Mouse (Mus musculus) megakaryocyte, adult 5-6 weeks (primary cell): Measurements from ENCODE around the gene Gm9857. TPM values are rescaled to one million over a fixed set of nuclear protein-coding genes. Genes with fewer than 3 reads are reported as not detected.

ENCODE experiments used
- total RNA-seq, 2 experiments: library from RNA; stranded (forward) in 1 of 2; stranded (reverse) in 1 of 2; fragments of 153-499, 151-499 nt in 1 of 2; fragments of 221-1000, 200-1000 nt in 1 of 2; gene quantifications; 2 replicates each; pipeline versions ENCODE4 v1.2.3 to v1.2.4; 2015 to 2017

Gm9857 gene
- total RNA-seq, 2 experiments from 2014 or later, result not detected

Other genes with a start within 250 kb of the Gm9857 start
- 32.1 and 37.2 TPM in 2 replicates for gene Gpsm2, start 218.1 kb downstream of the Gm9857 start, total RNA-seq (2015)
- gene Gpsm2, start 218.1 kb downstream of the Gm9857 start, total RNA-seq (2017), result 49.9 and 50.4 TPM in 2 replicates
- 0.07 TPM in 1 of 2 replicates, not detected in the other for gene Aknad1, start 200.8 kb downstream of the Gm9857 start, total RNA-seq (2015)
- 0.26 TPM in 1 of 2 replicates, not detected in the other for gene Aknad1, start 200.8 kb downstream of the Gm9857 start, total RNA-seq (2017)
- gene Stxbp3, start 99.9 kb downstream of the Gm9857 start, total RNA-seq (2015), result 58.2 and 59.6 TPM in 2 replicates
- 50.4 and 51.9 TPM in 2 replicates for gene Stxbp3, start 99.9 kb downstream of the Gm9857 start, total RNA-seq (2017)
- 0.07 TPM in 1 of 2 replicates, not detected in the other for gene Fndc7, start 50.4 kb downstream of the Gm9857 start, total RNA-seq (2015)
- 0.12 and 0.44 TPM in 2 replicates for gene Fndc7, start 50.4 kb downstream of the Gm9857 start, total RNA-seq (2017)
- 108 and 110 TPM in 2 replicates for gene Prpf38b, start 28.7 kb downstream of the Gm9857 start, total RNA-seq (2015)
- gene Prpf38b, start 28.7 kb downstream of the Gm9857 start, total RNA-seq (2017), result 197 and 206 TPM in 2 replicates
- 0.11 TPM in 1 of 2 replicates, not detected in the other for gene Henmt1, start 572 bp downstream of the Gm9857 start, total RNA-seq (2015)
- 0.45 TPM in 1 of 2 replicates, not detected in the other for gene Henmt1, start 572 bp downstream of the Gm9857 start, total RNA-seq (2017)
- gene Fam102b, start 87.2 kb upstream of the Gm9857 start, total RNA-seq (2015), result 30.7 and 33.5 TPM in 2 replicates
- gene Fam102b, start 87.2 kb upstream of the Gm9857 start, total RNA-seq (2017), result 41.3 and 42.0 TPM in 2 replicates
- not detected in 2 replicates for gene Slc25a54, start 140.0 kb upstream of the Gm9857 start, total RNA-seq (2015)
- gene Slc25a54, start 140.0 kb upstream of the Gm9857 start, total RNA-seq (2017), result not detected in 2 replicates
- gene Slc25a24, start 182.7 kb upstream of the Gm9857 start, total RNA-seq (2015), result 79.2 and 86.8 TPM in 2 replicates
- gene Slc25a24, start 182.7 kb upstream of the Gm9857 start, total RNA-seq (2017), result 87.0 and 90.7 TPM in 2 replicates